Mouse (Mus musculus) embryonic facial prominence, embryonic 10.5 days (tissue): ENCODE measurements around the gene Gzmm. TPM values are rescaled to one million over a fixed set of nuclear protein-coding genes. Genes with fewer than 3 reads are reported as not detected.

Experiments used
- DNase-seq: peaks from one replicate; pipeline ENCODE4 v3.0.0-alpha.2; 2017; ENCODE audit warnings: low spot score
- H3K27ac ChIP-seq: fragments of 300-500 bp; sonication (generic); replicated peaks from 2 replicates; pipeline ENCODE4 v1.5.1; 2016; ENCODE audit warnings: mild to moderate bottlenecking
- H3K27me3 ChIP-seq: fragments of 300-500 bp; sonication (generic); replicated peaks from 2 replicates; pipeline ENCODE4 v1.6.1; 2016; ENCODE audit warnings: low read depth, mild to moderate bottlenecking; ENCODE audit not compliant: poor library complexity, severe bottlenecking
- H3K36me3 ChIP-seq: fragments of 300-500 bp; sonication (generic); replicated peaks from 2 replicates; pipeline ENCODE4 v1.6.1; 2016; ENCODE audit warnings: mild to moderate bottlenecking, moderate library complexity
- H3K4me1 ChIP-seq: fragments of 300-500 bp; sonication (generic); 2 replicates; pipeline ENCODE4 v1.6.1; 2016
- H3K4me3 ChIP-seq: fragments of 300-500 bp; sonication (generic); 2 replicates; pipeline ENCODE4 v1.5.1; 2016; ENCODE audit warnings: mild to moderate bottlenecking, moderate library complexity
- H3K9me3 ChIP-seq: fragments of 300-500 bp; sonication (generic); 2 replicates; pipeline ENCODE4 v1.6.1; 2016; ENCODE audit warnings: mild to moderate bottlenecking
- WGBS: fragments of 180-500 bp; shearing (Covaris S2); methylation state at CpG from one replicate; pipeline ENCODE4 v1.1.7; 2016; 5-methylcytosine and 5-hydroxymethylcytosine counted together
- polyA plus RNA-seq: library from polyadenylated mRNA; unstranded; fragments of >200 nt; fragmentation: Nextera tagmentation; extraction: Ambion mirVana; gene quantifications from 2 replicates; pipeline ENCODE4 v1.2.1, GENCODE M21; 2016

Gzmm gene
- polyA plus RNA-seq, 1 experiment from 2014 or later = 1.5 TPM

DNA sequence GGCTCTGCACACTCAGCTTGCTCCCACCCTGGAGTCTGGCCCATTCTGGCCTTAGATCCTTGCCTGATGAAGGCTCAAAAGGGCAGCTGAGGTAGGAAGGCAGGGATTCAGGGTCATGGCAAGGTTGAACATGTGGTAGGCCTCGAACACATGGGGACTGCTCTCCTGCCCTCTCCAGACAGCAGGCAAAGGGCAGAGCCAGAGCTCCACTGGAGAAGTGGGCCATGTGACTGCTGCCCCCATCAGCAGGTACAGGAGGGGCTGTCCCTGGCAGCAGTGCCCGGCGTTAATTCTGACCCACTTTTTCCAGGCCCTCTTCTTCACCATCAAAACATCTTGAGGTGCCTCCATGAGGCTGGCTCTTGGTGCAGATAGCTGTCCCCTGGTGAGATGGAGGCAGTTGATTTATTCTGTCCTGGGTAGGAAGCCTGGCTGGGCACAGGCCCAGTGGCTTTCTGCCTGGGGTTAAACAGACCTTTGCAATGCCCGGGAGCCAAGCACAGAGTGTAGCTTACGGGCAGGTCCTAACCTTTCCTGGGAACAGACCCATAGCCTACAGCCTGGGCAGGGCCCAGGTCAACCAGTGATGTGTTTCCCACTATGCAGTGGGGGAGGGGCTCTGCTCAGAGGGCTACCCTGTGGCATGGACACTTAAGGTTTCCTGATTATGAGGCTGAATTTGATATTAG, 17.7 kb downstream of the Gzmm start:
- no peaks in the 10 kb centered on the region for H3K9me3 ChIP-seq
- WGBS = 87% methylated on average over 5 of the region's 5 CpGs
- H3K27me3 ChIP-seq = no peaks in the 10 kb centered on the region
- H3K27ac ChIP-seq = no peak overlapping the region
- H3K4me1 ChIP-seq = peaks cover 43% of the 10 kb centered on the region
- DNase-seq = no peak
- H3K4me3 ChIP-seq = peak overlapping the region; percentile 69
- peaks cover 60% of the 10 kb centered on the region for H3K36me3 ChIP-seq

DNA sequence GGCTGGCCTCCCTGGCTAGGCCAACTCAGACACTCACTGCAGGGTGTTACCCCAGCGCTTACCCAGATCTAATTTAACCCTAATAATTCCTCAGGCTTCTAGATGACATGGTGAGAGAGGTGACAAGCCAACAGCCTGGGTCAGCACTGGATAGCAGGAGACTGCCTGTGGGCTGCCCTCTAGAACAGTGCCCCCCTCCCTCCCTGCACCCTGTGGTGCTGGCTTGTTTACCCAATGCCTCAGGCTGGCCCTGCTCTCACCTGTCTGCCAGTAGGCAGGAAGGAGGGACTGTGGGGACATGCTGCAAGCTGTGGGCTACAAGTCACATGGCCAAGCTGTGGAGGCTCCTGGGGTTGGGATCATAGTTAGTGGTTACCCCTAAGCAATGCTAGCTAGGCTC, 18.3 kb downstream of the Gzmm start:
- Histone ChIP-seq H3K9me3 (no peaks in the 10 kb centered on the region), H3K4me1 (peaks cover 38% of the 10 kb centered on the region), H3K27ac (no peak overlapping the region), H3K4me3 (peak overlapping the region; percentile 69), H3K36me3 (peaks cover 66% of the 10 kb centered on the region), H3K27me3 (no peaks in the 10 kb centered on the region)
- DNase-seq = no peak
- 80% methylated on average over 1 of the region's 1 CpGs for WGBS

- Histone ChIP-seq H3K27ac (no peak overlapping the region), H3K36me3 (peaks cover 72% of the 10 kb centered on the region), H3K4me1 (peaks cover 38% of the 10 kb centered on the region), H3K9me3 (no peaks in the 10 kb centered on the region), H3K4me3 (0 out of 2 replicates have a peak overlapping the region, but pooled peaks have one; percentile 69), H3K27me3 (no peaks in the 10 kb centered on the region)
- 73% methylated on average over 4 of the region's 4 CpGs for WGBS
- DNase-seq = no peak
Observed at GRCm38 (mm10) chr10:79707759-79708158, 18.9 kb downstream of the Gzmm start.

GRCm38 (mm10) chr10:79708668-79709067, 19.8 kb downstream of the Gzmm start:
- Histone ChIP-seq H3K27ac (no peak overlapping the region), H3K9me3 (no peaks in the 10 kb centered on the region), H3K4me1 (peaks cover 38% of the 10 kb centered on the region), H3K36me3 (peaks cover 74% of the 10 kb centered on the region), H3K4me3 (peak overlapping the region; percentile 14; the same call in 1 of the 2 replicates), H3K27me3 (peaks cover 4% of the 10 kb centered on the region)
- WGBS = 92% methylated on average over 21 of the region's 21 CpGs
- DNase-seq = no peak

DNA sequence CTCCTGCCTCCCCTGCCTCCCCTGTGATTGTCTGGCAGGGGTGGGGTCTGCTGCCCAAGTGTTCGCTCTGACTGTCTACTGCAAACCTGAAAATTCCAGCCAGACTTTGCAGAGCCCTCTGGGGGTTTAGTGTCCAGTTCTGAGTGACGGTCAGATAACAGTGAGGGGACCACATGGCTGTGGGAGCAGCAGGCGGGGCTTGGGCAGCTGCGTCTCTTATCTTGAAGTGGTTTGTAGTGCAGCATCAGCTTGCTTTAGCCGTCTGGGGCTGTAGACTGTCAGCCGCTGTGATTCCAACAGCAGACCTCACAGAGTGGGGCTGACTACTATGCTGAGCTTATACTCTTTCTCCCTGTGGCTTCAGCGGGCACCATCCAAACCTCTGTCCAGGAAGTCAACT, 20.5 kb downstream of the Gzmm start:
- 81% methylated on average over 7 of the region's 7 CpGs for WGBS
- H3K27me3 ChIP-seq = peaks cover 11% of the 10 kb centered on the region
- 0 out of 2 replicates have a peak overlapping the region, but pooled peaks have one; percentile 14 for H3K4me3 ChIP-seq
- H3K4me1 ChIP-seq = peaks cover 38% of the 10 kb centered on the region
- H3K27ac ChIP-seq = no peak overlapping the region
- H3K36me3 ChIP-seq = peaks cover 74% of the 10 kb centered on the region
- H3K9me3 ChIP-seq = no peaks in the 10 kb centered on the region
- no peak for DNase-seq

DNA sequence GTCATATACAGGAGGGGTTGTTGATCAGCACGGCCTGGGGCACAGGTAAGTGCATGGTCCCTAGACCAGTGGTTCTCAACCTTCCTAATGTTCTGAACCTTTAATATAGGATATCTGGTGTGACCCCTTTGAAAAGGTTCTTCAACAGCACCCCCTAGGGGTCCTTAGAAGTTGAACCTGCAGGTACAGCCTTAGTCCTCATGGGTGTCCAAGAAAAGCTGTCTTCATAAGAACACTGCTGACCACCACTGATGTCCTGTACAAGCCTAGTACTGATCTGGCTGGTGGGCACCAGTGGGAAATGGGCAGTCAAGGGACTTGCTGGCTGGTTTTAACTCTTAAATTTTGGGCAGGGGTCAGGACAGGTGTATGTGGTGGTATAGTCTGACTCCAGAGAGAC, 23.2 kb downstream of the Gzmm start:
- Histone ChIP-seq H3K9me3 (no peaks in the 10 kb centered on the region), H3K4me1 (peaks cover 27% of the 10 kb centered on the region), H3K36me3 (peaks cover 59% of the 10 kb centered on the region), H3K27me3 (peaks cover 38% of the 10 kb centered on the region), H3K27ac (no peak overlapping the region), H3K4me3 (no peak overlapping the region)
- no peak for DNase-seq
- WGBS = 72% methylated on average over 1 of the region's 1 CpGs

- H3K27me3 ChIP-seq = peaks cover 44% of the 10 kb centered on the region
- no peaks in the 10 kb centered on the region for H3K9me3 ChIP-seq
- DNase-seq = peak; percentile 82
- H3K4me3 ChIP-seq = no peak overlapping the region
- 11% methylated on average over 6 of the region's 6 CpGs for WGBS
- H3K36me3 ChIP-seq = peaks cover 53% of the 10 kb centered on the region
- no peak overlapping the region for H3K27ac ChIP-seq
- peaks cover 27% of the 10 kb centered on the region for H3K4me1 ChIP-seq
Observed at GRCm38 (mm10) chr10:79712499-79713126, 23.8 kb downstream of the Gzmm start.

DNA sequence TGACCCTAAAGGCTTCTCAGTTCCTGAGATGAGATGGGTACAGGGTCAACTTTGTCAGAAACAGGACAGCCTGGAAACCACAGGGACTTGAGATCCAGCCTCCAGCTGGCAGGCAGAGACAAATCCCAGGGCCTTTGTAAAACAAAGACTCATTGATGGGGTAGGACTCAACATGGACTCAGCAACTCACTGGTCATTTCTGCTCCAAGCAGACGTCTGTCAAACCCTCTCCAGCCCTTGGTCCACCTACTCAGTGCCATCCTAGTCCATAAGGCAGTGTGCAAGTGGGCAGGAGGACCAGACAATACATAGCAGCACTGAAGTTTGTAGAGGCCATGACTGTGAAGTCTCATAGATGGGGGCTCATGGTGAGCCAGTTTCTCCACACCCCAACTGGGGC, 24.3 kb downstream of the Gzmm start:
- DNase-seq = no peak
- H3K27ac ChIP-seq = no peak overlapping the region
- H3K36me3 ChIP-seq = peaks cover 48% of the 10 kb centered on the region
- H3K4me3 ChIP-seq = no peak overlapping the region
- H3K9me3 ChIP-seq = no peaks in the 10 kb centered on the region
- peaks cover 27% of the 10 kb centered on the region for H3K4me1 ChIP-seq
- WGBS = 14% methylated on average over 1 of the region's 1 CpGs
- peaks cover 49% of the 10 kb centered on the region for H3K27me3 ChIP-seq

GRCm38 (mm10) chr10:79714996-79715395, 26.2 kb downstream of the Gzmm start:
- Histone ChIP-seq H3K9me3 (no peaks in the 10 kb centered on the region), H3K27me3 (peaks cover 68% of the 10 kb centered on the region), H3K27ac (no peak overlapping the region), H3K36me3 (peaks cover 30% of the 10 kb centered on the region), H3K4me1 (peaks cover 20% of the 10 kb centered on the region), H3K4me3 (no peak overlapping the region)
- DNase-seq = no peak
- 70% methylated on average over 4 of the region's 4 CpGs for WGBS

GRCm38 (mm10) chr10:79716254-79716987, 27.6 kb downstream of the Gzmm start, which contains the start of gene Hcn2:
Gene Hcn2 (plus strand): TSS chr10:79716634.
- Histone ChIP-seq H3K9me3 (no peaks in the 10 kb centered on the region), H3K27me3 (peaks cover 71% of the 10 kb centered on the region), H3K4me3 (peak within 1 kb of the TSS; percentile 66), H3K4me1 (peaks cover 20% of the 10 kb centered on the region), H3K27ac (no peak within 1 kb of the TSS), H3K36me3 (peaks cover 15% of the 10 kb centered on the region)
- 3% methylated on average over 90 of the region's 91 CpGs for WGBS
- DNase-seq = peak; percentile 44

DNA sequence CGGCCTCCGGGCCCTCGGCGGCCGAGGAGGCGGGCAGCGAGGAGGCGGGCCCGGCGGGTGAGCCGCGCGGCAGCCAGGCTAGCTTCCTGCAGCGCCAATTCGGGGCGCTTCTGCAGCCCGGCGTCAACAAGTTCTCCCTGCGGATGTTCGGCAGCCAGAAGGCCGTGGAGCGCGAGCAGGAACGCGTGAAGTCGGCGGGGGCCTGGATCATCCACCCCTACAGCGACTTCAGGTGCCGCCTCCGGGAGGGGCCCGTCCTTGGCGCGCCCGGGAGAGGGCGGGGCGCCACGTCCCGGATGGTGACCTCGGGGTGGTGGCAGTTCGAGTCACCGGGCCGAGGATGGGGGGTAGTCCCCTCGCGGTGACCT, 28.2 kb downstream of the Gzmm start:
- no peaks in the 10 kb centered on the region for H3K9me3 ChIP-seq
- H3K4me3 ChIP-seq = peak overlapping the region; percentile 66
- peaks cover 71% of the 10 kb centered on the region for H3K27me3 ChIP-seq
- no peak overlapping the region for H3K27ac ChIP-seq
- peaks cover 10% of the 10 kb centered on the region for H3K36me3 ChIP-seq
- under 1% methylated on average over 44 of the region's 44 CpGs for WGBS
- peaks cover 20% of the 10 kb centered on the region for H3K4me1 ChIP-seq
- DNase-seq = no peak

DNA sequence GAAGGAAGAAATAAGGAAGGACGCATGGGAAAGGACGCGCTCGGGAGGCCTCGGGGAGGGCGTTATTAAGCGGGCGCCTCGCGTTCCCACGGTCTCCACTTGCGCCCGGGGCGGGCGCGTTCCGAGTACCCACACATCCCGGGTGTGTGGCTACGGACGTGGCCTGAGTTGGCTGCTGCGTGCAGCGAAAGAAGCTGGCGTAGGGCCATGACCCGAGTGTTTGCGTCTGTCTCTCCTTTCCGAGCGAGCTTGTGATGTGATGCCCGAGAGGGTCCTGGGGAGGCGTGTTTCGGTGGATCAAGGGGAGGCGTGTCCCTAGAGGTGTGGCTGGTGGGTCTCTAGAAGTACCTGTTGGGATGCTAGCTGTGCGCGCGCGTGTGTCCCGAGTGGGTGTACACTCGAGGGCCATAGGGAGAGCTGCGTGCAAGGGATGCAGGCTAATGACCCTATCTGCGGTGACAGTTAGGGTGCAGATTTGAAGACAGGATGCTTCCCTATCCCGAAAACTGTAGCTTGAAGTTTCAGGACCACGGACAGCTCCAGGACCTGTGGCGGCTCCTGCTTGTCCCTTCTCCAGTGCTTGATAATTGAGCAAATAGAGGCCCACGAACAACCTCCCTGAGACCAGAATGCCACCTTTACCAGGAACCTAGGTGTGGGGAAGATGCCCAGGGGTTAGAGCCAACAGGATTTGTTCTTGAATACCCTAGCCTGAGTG, 29.0 kb downstream of the Gzmm start:
- peak overlapping the region; percentile 66 for H3K4me3 ChIP-seq
- peaks cover 71% of the 10 kb centered on the region for H3K27me3 ChIP-seq
- WGBS = 5% methylated on average over 43 of the region's 43 CpGs

More for the DNA sequence above, 29.0 kb downstream of the Gzmm start:
- Histone ChIP-seq H3K9me3 (no peaks in the 10 kb centered on the region), H3K27ac (no peak overlapping the region), H3K36me3 (peaks cover 2% of the 10 kb centered on the region; the same call in 1 of the 2 replicates), H3K4me1 (peaks cover 20% of the 10 kb centered on the region)
- peak; percentile 87 for DNase-seq
